Mouse (Mus musculus) spleen, adult 2 months (tissue): ENCODE measurements around the gene Slc16a10.

Experiments used
- CTCF ChIP-seq: fragments of 200-500 bp; IDR thresholded peaks from 2 replicates; pipeline ENCODE4 v1.5.1; 2011; ENCODE audit warnings: mild to moderate bottlenecking, inconsistent platforms; ENCODE audit not compliant: insufficient read depth, insufficient read length, insufficient replicate concordance; ENCODE audit errors: extremely low read depth
- POLR2A ChIP-seq: fragments of 200-500 bp; IDR thresholded peaks from 2 replicates; pipeline ENCODE4 v1.6.1; 2011; ENCODE audit warnings: low read depth, low read length, inconsistent platforms

- TF ChIP-seq POLR2A, result no peak
- no peak for TF ChIP-seq CTCF
Observed at GRCm38 (mm10) chr10:40032897-40033296, 109.2 kb downstream of the Slc16a10 start.
